Comparison of ENCODE assay signal across 8 mouse cellular contexts in genomic region chr3:40950601-40951201, GRCm38 (mm10). TPM values are rescaled to one million over a fixed set of nuclear protein-coding genes. Genes with fewer than 3 reads are reported as not detected.
A peak's percentile ranks its signal among the peaks of the same experiment; 100 is the strongest.
DNase-seq lines count a peak whose midpoint lies in the region; ATAC-seq lines count a peak whose summit lies in the region.

No protein-coding gene starts in this region.

- H3K27me3 ChIP-seq in hindbrain, embryonic 14.5 days (ENCODE audit: control insufficient read depth, insufficient read depth, low read length), result peaks cover 17% of the 10 kb centered on the region

- H3K4me1 ChIP-seq in hindbrain, embryonic 14.5 days (replicated peaks; ENCODE audit: control insufficient read depth, insufficient read depth, low read length), result peaks cover 9% of the 10 kb centered on the region

- peak; percentile 14 for DNase-seq in layer of hippocampus, adult 9-11 months
- DNase-seq in layer of hippocampus, adult 8-10 months (ENCODE audit: low spot score in 2 of 2), result no peak
- DNase-seq in cerebellum, adult 9-10 months, result peak; percentile 69
- DNase-seq in frontal cortex, postnatal 10 days (ENCODE audit: low spot score in 2 of 2), result peak; percentile 16 to 30
- peak; percentile 33 for DNase-seq in hindbrain, embryonic 14.5 days (ENCODE audit: low spot score)
- DNase-seq in left cerebral cortex, postnatal 4 days, result peak; percentile 27
- DNase-seq in mesoderm, embryonic 11.5 days (ENCODE audit: low read depth, low spot score), result peak; percentile 30
- peak; percentile 81 for DNase-seq in skeletal muscle tissue, adult 2 months (ENCODE audit: low read depth, low spot score)

- under 1% methylated on average over 43 of the region's 43 CpGs for WGBS in hindbrain, embryonic 14.5 days

- H3K4me3 ChIP-seq in hindbrain, embryonic 14.5 days (replicated peaks; ENCODE audit: low read length), result peak overlapping the region; percentile 84

- peak overlapping the region; percentile 94 for H3K4me2 ChIP-seq in hindbrain, embryonic 14.5 days (replicated peaks)

- 0 out of 2 replicates have a peak overlapping the region, but pooled peaks have one; percentile 71 for H3K27ac ChIP-seq in hindbrain, embryonic 14.5 days

- no peak for ATAC-seq in hindbrain, embryonic 14.5 days (ENCODE audit: low FRiP score)

- no peaks in the 10 kb centered on the region for H3K36me3 ChIP-seq in hindbrain, embryonic 14.5 days (replicated peaks; ENCODE audit: control insufficient read depth, insufficient read depth)

- H3K9me3 ChIP-seq in hindbrain, embryonic 14.5 days (ENCODE audit: control insufficient read depth, low read length), result no peaks in the 10 kb centered on the region

- intact Hi-C loops in left cerebral cortex, postnatal 4 days (cut with DNase I), result no loop called here

- H3K9ac ChIP-seq in hindbrain, embryonic 14.5 days, result peak overlapping the region; percentile 77

RNA-seq across cellular contexts. Expression of gene Larp1b, which starts 1.1 kb away (rescaled TPM):
- 10 to 100 TPM; 15.0 to 15.8 (median 15.6) TPM for total RNA-seq in layer of hippocampus, adult 8-10 months (2022)
- polyA plus RNA-seq in hindbrain, embryonic 14.5 days (2014; fragmentation: Nextera tagmentation; extraction: Ambion mirVana), result 4.7 and 5.0 TPM in 2 replicates
- total RNA-seq in left cerebral cortex, postnatal 4 days (2021), result 10 to 100 TPM; 20.1 to 22.0 TPM

RNA-seq across cellular contexts. Expression of gene 1700034I23Rik, which starts 48.4 kb away (rescaled TPM):
- under 1 TPM in 1 of 4 experiments, not detected in 3; 0.26 TPM for total RNA-seq in layer of hippocampus, adult 8-10 months (2022)
- 0.53 and 0.72 TPM in 2 replicates for polyA plus RNA-seq in hindbrain, embryonic 14.5 days (2014; fragmentation: Nextera tagmentation; extraction: Ambion mirVana)
- under 1 TPM; 0.24 to 0.52 TPM for total RNA-seq in left cerebral cortex, postnatal 4 days (2021)

Comparison
In these comparisons a context has a peak if more than half of its experiments do, and no peak if none do; other contexts are left out.
1. DNase-seq: peak in layer of hippocampus, adult 9-11 months (single experiment), cerebellum, adult 9-10 months (single experiment), frontal cortex, postnatal 10 days (2 of 2), hindbrain, embryonic 14.5 days (single experiment), left cerebral cortex, postnatal 4 days (single experiment), mesoderm, embryonic 11.5 days (single experiment) and skeletal muscle tissue, adult 2 months (single experiment); none in layer of hippocampus, adult 8-10 months (0 of 2).